Mouse (Mus musculus): ENCODE measurements around the gene Ttn. TPM values are rescaled to one million over a fixed set of nuclear protein-coding genes. Genes with fewer than 3 reads are reported as not detected.

Ttn gene
- polyA plus RNA-seq, 1 experiment from 2014 or later = 608 TPM

- Histone ChIP-seq H3K27ac (ENCODE audit: low read depth, low read length) (no peak overlapping the region), H3K4me1 (ENCODE audit: control insufficient read depth, insufficient read depth, low read length) (no peaks in the 10 kb centered on the region), H3K4me3 (ENCODE audit: low read depth, low read length) (no peak overlapping the region), H3K9ac (ENCODE audit: low read depth, low read length) (no peak overlapping the region), H3K4me2 (no peak overlapping the region), H3K27me3 (ENCODE audit: control insufficient read depth, insufficient read depth, low read length) (no peaks in the 10 kb centered on the region), H3K36me3 (ENCODE audit: control insufficient read depth, insufficient read depth, low read length) (no peaks in the 10 kb centered on the region), H3K9me3 (replicated peaks; ENCODE audit: control insufficient read depth, low read length) (no peaks in the 10 kb centered on the region)
- 86% methylated on average over 5 of the region's 5 CpGs for WGBS (ENCODE audit: insufficient replicate concordance)
- no peak for ATAC-seq (replicated peaks; ENCODE audit: insufficient number of reproducible peaks, low FRiP score, low TSS enrichment)
Measured at GRCm38 (mm10) chr2:76992493-76993201, 10.3 kb upstream of the Ttn start.

GRCm38 (mm10) chr2:76987317-76987716 is 5.0 kb upstream of the Ttn start:
- ATAC-seq (replicated peaks; ENCODE audit: insufficient number of reproducible peaks, low FRiP score, low TSS enrichment) = no peak
- Histone ChIP-seq H3K9me3 (replicated peaks; ENCODE audit: control insufficient read depth, low read length) (no peaks in the 10 kb centered on the region), H3K4me3 (ENCODE audit: low read depth, low read length) (no peak overlapping the region), H3K36me3 (ENCODE audit: control insufficient read depth, insufficient read depth, low read length) (no peaks in the 10 kb centered on the region), H3K4me2 (no peak overlapping the region), H3K27ac (ENCODE audit: low read depth, low read length) (no peak overlapping the region), H3K27me3 (ENCODE audit: control insufficient read depth, insufficient read depth, low read length) (no peaks in the 10 kb centered on the region), H3K9ac (ENCODE audit: low read depth, low read length) (no peak overlapping the region), H3K4me1 (ENCODE audit: control insufficient read depth, insufficient read depth, low read length) (no peaks in the 10 kb centered on the region)
- WGBS (ENCODE audit: insufficient replicate concordance) = 86% methylated on average over 4 of the region's 4 CpGs

- ATAC-seq (replicated peaks; ENCODE audit: insufficient number of reproducible peaks, low FRiP score, low TSS enrichment) = no peak
- Histone ChIP-seq H3K36me3 (ENCODE audit: control insufficient read depth, insufficient read depth, low read length) (no peaks in the 10 kb centered on the region), H3K9ac (ENCODE audit: low read depth, low read length) (no peak overlapping the region), H3K27ac (ENCODE audit: low read depth, low read length) (peak overlapping the region; percentile 64), H3K4me1 (ENCODE audit: control insufficient read depth, insufficient read depth, low read length) (no peaks in the 10 kb centered on the region), H3K27me3 (ENCODE audit: control insufficient read depth, insufficient read depth, low read length) (no peaks in the 10 kb centered on the region), H3K9me3 (replicated peaks; ENCODE audit: control insufficient read depth, low read length) (no peaks in the 10 kb centered on the region), H3K4me3 (ENCODE audit: low read depth, low read length) (no peak overlapping the region), H3K4me2 (peak overlapping the region; percentile 51)
- 57% methylated on average over 5 of the region's 5 CpGs for WGBS (ENCODE audit: insufficient replicate concordance)
Measured at GRCm38 (mm10) chr2:76984384-76984783, 2.0 kb upstream of the Ttn start.

- Histone ChIP-seq H3K4me2 (peak overlapping the region; percentile 51), H3K27me3 (ENCODE audit: control insufficient read depth, insufficient read depth, low read length) (no peaks in the 10 kb centered on the region), H3K36me3 (ENCODE audit: control insufficient read depth, insufficient read depth, low read length) (no peaks in the 10 kb centered on the region), H3K4me3 (ENCODE audit: low read depth, low read length) (no peak overlapping the region), H3K9me3 (replicated peaks; ENCODE audit: control insufficient read depth, low read length) (no peaks in the 10 kb centered on the region), H3K9ac (ENCODE audit: low read depth, low read length) (no peak overlapping the region), H3K27ac (ENCODE audit: low read depth, low read length) (peak overlapping the region; percentile 97), H3K4me1 (ENCODE audit: control insufficient read depth, insufficient read depth, low read length) (no peaks in the 10 kb centered on the region)
- no peak for ATAC-seq (replicated peaks; ENCODE audit: insufficient number of reproducible peaks, low FRiP score, low TSS enrichment)
- 19% methylated on average over 5 of the region's 5 CpGs for WGBS (ENCODE audit: insufficient replicate concordance)
Measured at GRCm38 (mm10) chr2:76983601-76984000, 1.3 kb upstream of the Ttn start.

GRCm38 (mm10) chr2:76981717-76982116 is 630 bp downstream of the Ttn start:
- Histone ChIP-seq H3K9ac (ENCODE audit: low read depth, low read length) (peak overlapping the region; percentile 91), H3K4me1 (ENCODE audit: control insufficient read depth, insufficient read depth, low read length) (no peaks in the 10 kb centered on the region), H3K4me2 (no peak overlapping the region; the same call in 1 of the 2 replicates), H3K27me3 (ENCODE audit: control insufficient read depth, insufficient read depth, low read length) (no peaks in the 10 kb centered on the region), H3K9me3 (replicated peaks; ENCODE audit: control insufficient read depth, low read length) (no peaks in the 10 kb centered on the region), H3K36me3 (ENCODE audit: control insufficient read depth, insufficient read depth, low read length) (no peaks in the 10 kb centered on the region), H3K27ac (ENCODE audit: low read depth, low read length) (peak overlapping the region; percentile 97), H3K4me3 (ENCODE audit: low read depth, low read length) (peak overlapping the region; percentile 51)
- peak; percentile 55 for ATAC-seq (replicated peaks; ENCODE audit: insufficient number of reproducible peaks, low FRiP score, low TSS enrichment)
- 35% methylated on average over 5 of the region's 5 CpGs for WGBS (ENCODE audit: insufficient replicate concordance)

GRCm38 (mm10) chr2:76980146-76980545 is 2.2 kb downstream of the Ttn start:
- no peaks in the 10 kb centered on the region for H3K4me1 ChIP-seq (ENCODE audit: control insufficient read depth, insufficient read depth, low read length)
- H3K4me2 ChIP-seq = peak overlapping the region; percentile 67
- peaks cover 4% of the 10 kb centered on the region for H3K36me3 ChIP-seq (ENCODE audit: control insufficient read depth, insufficient read depth, low read length)
- peak overlapping the region; percentile 73 for H3K9ac ChIP-seq (ENCODE audit: low read depth, low read length)
- 39% methylated on average over 9 of the region's 9 CpGs for WGBS (ENCODE audit: insufficient replicate concordance)
- H3K9me3 ChIP-seq (replicated peaks; ENCODE audit: control insufficient read depth, low read length) = no peaks in the 10 kb centered on the region
- H3K27ac ChIP-seq (ENCODE audit: low read depth, low read length) = peak overlapping the region; percentile 62
- no peak for ATAC-seq (replicated peaks; ENCODE audit: insufficient number of reproducible peaks, low FRiP score, low TSS enrichment)
- H3K27me3 ChIP-seq (ENCODE audit: control insufficient read depth, insufficient read depth, low read length) = no peaks in the 10 kb centered on the region
- H3K4me3 ChIP-seq (ENCODE audit: low read depth, low read length) = peak overlapping the region; percentile 39

- no peak for ATAC-seq (replicated peaks; ENCODE audit: insufficient number of reproducible peaks, low FRiP score, low TSS enrichment)
- Histone ChIP-seq H3K4me1 (ENCODE audit: control insufficient read depth, insufficient read depth, low read length) (no peaks in the 10 kb centered on the region), H3K4me3 (ENCODE audit: low read depth, low read length) (no peak overlapping the region), H3K9ac (ENCODE audit: low read depth, low read length) (no peak overlapping the region), H3K36me3 (ENCODE audit: control insufficient read depth, insufficient read depth, low read length) (peaks cover 7% of the 10 kb centered on the region), H3K4me2 (no peak overlapping the region), H3K9me3 (replicated peaks; ENCODE audit: control insufficient read depth, low read length) (no peaks in the 10 kb centered on the region), H3K27me3 (ENCODE audit: control insufficient read depth, insufficient read depth, low read length) (no peaks in the 10 kb centered on the region), H3K27ac (ENCODE audit: low read depth, low read length) (no peak overlapping the region)
- WGBS (ENCODE audit: insufficient replicate concordance) = 73% methylated on average over 6 of the region's 6 CpGs
Measured at GRCm38 (mm10) chr2:76977650-76978049, 4.7 kb downstream of the Ttn start.

- H3K9ac ChIP-seq (ENCODE audit: low read depth, low read length) = no peak overlapping the region
Measured at GRCm38 (mm10) chr2:76972051-76972450, 10.3 kb downstream of the Ttn start.

GRCm38 (mm10) chr2:76971069-76971468 is 11.3 kb downstream of the Ttn start:
- Histone ChIP-seq H3K9me3 (replicated peaks; ENCODE audit: control insufficient read depth, low read length) (no peaks in the 10 kb centered on the region), H3K36me3 (ENCODE audit: control insufficient read depth, insufficient read depth, low read length) (peaks cover 10% of the 10 kb centered on the region), H3K27ac (ENCODE audit: low read depth, low read length) (no peak overlapping the region), H3K4me3 (ENCODE audit: low read depth, low read length) (no peak overlapping the region), H3K4me1 (ENCODE audit: control insufficient read depth, insufficient read depth, low read length) (peaks cover 3% of the 10 kb centered on the region; the same call in 1 of the 2 replicates), H3K9ac (ENCODE audit: low read depth, low read length) (no peak overlapping the region), H3K4me2 (no peak overlapping the region), H3K27me3 (ENCODE audit: control insufficient read depth, insufficient read depth, low read length) (no peaks in the 10 kb centered on the region)
- ATAC-seq (replicated peaks; ENCODE audit: insufficient number of reproducible peaks, low FRiP score, low TSS enrichment) = no peak
- 64% methylated on average over 5 of the region's 5 CpGs for WGBS (ENCODE audit: insufficient replicate concordance)

More at GRCm38 (mm10) chr2:76972051-76972450, 10.3 kb downstream of the Ttn start:
- H3K4me1 ChIP-seq (ENCODE audit: control insufficient read depth, insufficient read depth, low read length) = peaks cover 3% of the 10 kb centered on the region; the same call in 1 of the 2 replicates
- no peak overlapping the region for H3K4me2 ChIP-seq
- H3K27ac ChIP-seq (ENCODE audit: low read depth, low read length) = no peak overlapping the region
- ATAC-seq (replicated peaks; ENCODE audit: insufficient number of reproducible peaks, low FRiP score, low TSS enrichment) = no peak
- 61% methylated on average over 4 of the region's 4 CpGs for WGBS (ENCODE audit: insufficient replicate concordance)
- no peaks in the 10 kb centered on the region for H3K27me3 ChIP-seq (ENCODE audit: control insufficient read depth, insufficient read depth, low read length)
- peaks cover 7% of the 10 kb centered on the region for H3K36me3 ChIP-seq (ENCODE audit: control insufficient read depth, insufficient read depth, low read length)
- no peaks in the 10 kb centered on the region for H3K9me3 ChIP-seq (replicated peaks; ENCODE audit: control insufficient read depth, low read length)
- no peak overlapping the region for H3K4me3 ChIP-seq (ENCODE audit: low read depth, low read length)

Data from heart, embryonic 11.5 days (tissue).